Mouse (Mus musculus) spleen, adult 2 months (tissue): ENCODE data around the gene Sesn2.
"Not testable (repeated sequence)": the region's sequence is repeated elsewhere in the genome, so short reads cannot be mapped to it uniquely, and the experiment has no call there.

Experiments used
- CTCF ChIP-seq: fragments of 200-500 bp; IDR thresholded peaks from 2 replicates; pipeline ENCODE4 v1.5.1; 2011; ENCODE audit warnings: mild to moderate bottlenecking, inconsistent platforms; ENCODE audit not compliant: insufficient read depth, insufficient read length, insufficient replicate concordance; ENCODE audit errors: extremely low read depth
- POLR2A ChIP-seq: fragments of 200-500 bp; IDR thresholded peaks from 2 replicates; pipeline ENCODE4 v1.6.1; 2011; ENCODE audit warnings: low read depth, low read length, inconsistent platforms

GRCm38 (mm10) chr4:132482104-132482503 is 28.2 kb downstream of the Sesn2 start:
- TF ChIP-seq CTCF, POLR2A: not testable (repeated sequence)
